Mouse (Mus musculus) heart, embryonic 10.5 days (tissue): Measurements from ENCODE around the gene Bcl7a. TPM values are rescaled to one million over a fixed set of nuclear protein-coding genes. Genes with fewer than 3 reads are reported as not detected.
A peak's percentile ranks its signal among the peaks of the same experiment; 100 is the strongest.

Experiments used
- DNase-seq: peaks from one replicate; pipeline ENCODE4 v3.0.0-alpha.2; 2017; ENCODE audit warnings: low spot score
- H3K27ac ChIP-seq: fragments of 300-500 bp; sonication (generic); 2 replicates; pipeline ENCODE4 v1.5.1; 2016; ENCODE audit warnings: mild to moderate bottlenecking
- H3K27me3 ChIP-seq: fragments of 300-500 bp; sonication (generic); 2 replicates; pipeline ENCODE4 v1.6.1; 2016; ENCODE audit warnings: mild to moderate bottlenecking; ENCODE audit not compliant: poor library complexity, insufficient read depth, severe bottlenecking
- H3K36me3 ChIP-seq: fragments of 300-500 bp; sonication (generic); 2 replicates; pipeline ENCODE4 v1.6.1; 2016; ENCODE audit warnings: mild to moderate bottlenecking, moderate library complexity
- H3K4me1 ChIP-seq: fragments of 300-500 bp; sonication (generic); 2 replicates; pipeline ENCODE4 v1.6.1; 2016; ENCODE audit warnings: mild to moderate bottlenecking
- H3K4me3 ChIP-seq: fragments of 300-500 bp; sonication (generic); 2 replicates; pipeline ENCODE4 v1.5.1; 2016; ENCODE audit warnings: mild to moderate bottlenecking, moderate library complexity
- H3K9me3 ChIP-seq: fragments of 300-500 bp; sonication (generic); 2 replicates; pipeline ENCODE4 v1.6.1; 2016; ENCODE audit warnings: mild to moderate bottlenecking, moderate library complexity
- WGBS: fragments of 180-500 bp; shearing (Covaris S2); methylation state at CpG from one replicate; pipeline ENCODE4 v1.1.7; 2016; 5-methylcytosine and 5-hydroxymethylcytosine counted together
- polyA plus RNA-seq: library from polyadenylated mRNA; unstranded; fragments of >200 nt; fragmentation: Nextera tagmentation; extraction: Ambion mirVana; gene quantifications from 2 replicates; pipeline ENCODE4 v1.2.1, GENCODE M21; 2016

Gene Bcl7a
- polyA plus RNA-seq, 1 experiment from 2014 or later, result 21.9 TPM

- Histone ChIP-seq H3K36me3 (0 out of 2 replicates have a peak, but pooled peaks cover 7% of the 10 kb centered on the region), H3K4me3 (peak overlapping the region; percentile 93), H3K4me1 (peaks cover 32% of the 10 kb centered on the region), H3K9me3 (no peaks in the 10 kb centered on the region), H3K27ac (peak overlapping the region; percentile 97), H3K27me3 (no peaks in the 10 kb centered on the region)
- DNase-seq, result no peak
- 3% methylated on average over 47 of the region's 51 CpGs for WGBS
Observed at GRCm38 (mm10) chr5:123344628-123344962, 961 bp downstream of the Bcl7a start.

- H3K9me3 ChIP-seq, result no peaks in the 10 kb centered on the region
- H3K4me3 ChIP-seq, result peak overlapping the region; percentile 93
- peaks cover 34% of the 10 kb centered on the region for H3K4me1 ChIP-seq
- DNase-seq, result peak; percentile 88
- H3K36me3 ChIP-seq, result 0 out of 2 replicates have a peak, but pooled peaks cover 7% of the 10 kb centered on the region
- H3K27ac ChIP-seq, result peak overlapping the region; percentile 97
- under 1% methylated on average over 73 of the region's 87 CpGs for WGBS
- no peaks in the 10 kb centered on the region for H3K27me3 ChIP-seq
Observed at GRCm38 (mm10) chr5:123344963-123345852, 1.6 kb downstream of the Bcl7a start.

GRCm38 (mm10) chr5:123345853-123346654, 2.4 kb downstream of the Bcl7a start:
- Histone ChIP-seq H3K4me1 (peaks cover 42% of the 10 kb centered on the region), H3K27me3 (no peaks in the 10 kb centered on the region), H3K9me3 (no peaks in the 10 kb centered on the region), H3K27ac (peak overlapping the region; percentile 97), H3K36me3 (0 out of 2 replicates have a peak, but pooled peaks cover 7% of the 10 kb centered on the region), H3K4me3 (peak overlapping the region; percentile 93)
- 2% methylated on average over 22 of the region's 22 CpGs for WGBS
- DNase-seq, result no peak

- Histone ChIP-seq H3K27me3 (no peaks in the 10 kb centered on the region), H3K9me3 (no peaks in the 10 kb centered on the region), H3K36me3 (peaks cover 9% of the 10 kb centered on the region; the same call in 1 of the 2 replicates), H3K4me1 (peaks cover 50% of the 10 kb centered on the region), H3K4me3 (peak overlapping the region; percentile 93), H3K27ac (peak overlapping the region; percentile 97)
- WGBS, result 66% methylated on average over 7 of the region's 7 CpGs
- no peak for DNase-seq
Observed at GRCm38 (mm10) chr5:123346701-123347270, 3.2 kb downstream of the Bcl7a start.

- Histone ChIP-seq H3K27ac (no peak overlapping the region), H3K27me3 (no peaks in the 10 kb centered on the region), H3K9me3 (no peaks in the 10 kb centered on the region), H3K4me3 (no peak overlapping the region), H3K36me3 (peaks cover 18% of the 10 kb centered on the region), H3K4me1 (peaks cover 59% of the 10 kb centered on the region)
- DNase-seq, result no peak
- WGBS, result 86% methylated on average over 2 of the region's 2 CpGs
Observed at GRCm38 (mm10) chr5:123347985-123348384, 4.4 kb downstream of the Bcl7a start.

- Histone ChIP-seq H3K9me3 (no peaks in the 10 kb centered on the region), H3K27me3 (no peaks in the 10 kb centered on the region), H3K4me1 (peaks cover 60% of the 10 kb centered on the region), H3K27ac (0 out of 2 replicates have a peak overlapping the region, but pooled peaks have one; percentile 31), H3K4me3 (no peak overlapping the region), H3K36me3 (peaks cover 28% of the 10 kb centered on the region)
- DNase-seq, result peak; percentile 81
- WGBS, result 35% methylated on average over 10 of the region's 10 CpGs
Observed at GRCm38 (mm10) chr5:123350386-123350785, 6.8 kb downstream of the Bcl7a start.

- Histone ChIP-seq H3K9me3 (no peaks in the 10 kb centered on the region), H3K36me3 (peaks cover 74% of the 10 kb centered on the region), H3K4me3 (no peak overlapping the region), H3K27ac (no peak overlapping the region), H3K4me1 (peaks cover 23% of the 10 kb centered on the region), H3K27me3 (no peaks in the 10 kb centered on the region)
- no peak for DNase-seq
- 80% methylated on average over 11 of the region's 11 CpGs for WGBS
Observed at GRCm38 (mm10) chr5:123355918-123356317, 12.3 kb downstream of the Bcl7a start.

GRCm38 (mm10) chr5:123357253-123357652, 13.6 kb downstream of the Bcl7a start:
- no peaks in the 10 kb centered on the region for H3K9me3 ChIP-seq
- H3K27me3 ChIP-seq, result no peaks in the 10 kb centered on the region
- peaks cover 81% of the 10 kb centered on the region for H3K36me3 ChIP-seq
- no peak for DNase-seq
- peaks cover 12% of the 10 kb centered on the region for H3K4me1 ChIP-seq
- H3K27ac ChIP-seq, result no peak overlapping the region
- H3K4me3 ChIP-seq, result no peak overlapping the region
- 91% methylated on average over 4 of the region's 4 CpGs for WGBS

- Histone ChIP-seq H3K36me3 (peaks cover 98% of the 10 kb centered on the region), H3K9me3 (no peaks in the 10 kb centered on the region), H3K4me3 (no peak overlapping the region), H3K4me1 (peaks cover 10% of the 10 kb centered on the region), H3K27ac (no peak overlapping the region), H3K27me3 (no peaks in the 10 kb centered on the region)
- DNase-seq, result no peak
- 91% methylated on average over 6 of the region's 6 CpGs for WGBS
Observed at GRCm38 (mm10) chr5:123359431-123359830, 15.8 kb downstream of the Bcl7a start.

- no peak overlapping the region for H3K4me3 ChIP-seq
- H3K36me3 ChIP-seq, result peaks cover 90% of the 10 kb centered on the region
- no peaks in the 10 kb centered on the region for H3K9me3 ChIP-seq
- no peak for DNase-seq
- H3K27me3 ChIP-seq, result no peaks in the 10 kb centered on the region
- no peak overlapping the region for H3K27ac ChIP-seq
- 85% methylated on average over 4 of the region's 4 CpGs for WGBS
- peaks cover 16% of the 10 kb centered on the region for H3K4me1 ChIP-seq
Observed at GRCm38 (mm10) chr5:123362911-123363310, 19.3 kb downstream of the Bcl7a start.

- no peaks in the 10 kb centered on the region for H3K9me3 ChIP-seq
- H3K27ac ChIP-seq, result peak overlapping the region; percentile 70
- H3K36me3 ChIP-seq, result peaks cover 83% of the 10 kb centered on the region
- 80% methylated on average over 11 of the region's 11 CpGs for WGBS
- H3K4me1 ChIP-seq, result peaks cover 16% of the 10 kb centered on the region
- H3K27me3 ChIP-seq, result no peaks in the 10 kb centered on the region
- H3K4me3 ChIP-seq, result no peak overlapping the region
- DNase-seq, result no peak
Observed at GRCm38 (mm10) chr5:123364302-123364971, 20.8 kb downstream of the Bcl7a start.

GRCm38 (mm10) chr5:123368869-123369488, 25.3 kb downstream of the Bcl7a start:
- WGBS, result 77% methylated on average over 13 of the region's 13 CpGs
- Histone ChIP-seq H3K27me3 (no peaks in the 10 kb centered on the region), H3K4me3 (no peak overlapping the region), H3K9me3 (no peaks in the 10 kb centered on the region), H3K27ac (no peak overlapping the region), H3K4me1 (peaks cover 11% of the 10 kb centered on the region), H3K36me3 (peaks cover 83% of the 10 kb centered on the region)
- DNase-seq, result no peak
